ENCODE assay signal across 10 mouse cellular contexts in the genomic region with DNA sequence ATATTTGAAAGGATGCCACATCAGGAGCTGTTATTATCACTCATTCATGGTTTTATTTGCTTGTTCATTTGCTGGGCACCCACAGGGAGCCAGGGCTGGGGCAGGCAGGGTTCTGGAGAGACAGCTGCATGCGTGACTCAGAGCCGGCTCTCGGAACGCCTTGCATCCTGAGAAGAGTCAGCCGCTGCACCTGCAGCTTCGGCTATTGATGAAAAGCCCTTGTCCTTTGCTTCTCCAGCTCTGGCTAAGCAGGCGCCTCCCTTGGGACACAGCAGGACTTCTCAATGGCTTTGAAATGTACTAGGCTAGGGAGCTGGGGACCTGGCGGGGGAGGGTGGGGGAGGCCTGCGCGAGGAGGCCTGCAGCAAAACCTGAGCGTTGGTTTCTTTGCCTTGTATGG. TPM values are rescaled to one million over a fixed set of nuclear protein-coding genes. Genes with fewer than 3 reads are reported as not detected.
DNase-seq lines count a peak whose midpoint lies in the region; ATAC-seq and TF ChIP-seq lines count a peak whose summit lies in the region.
"Had no signal": no experiment of that assay in that cellular context is flagged by ENCODE, and none has a peak within 500 bp of the region (broad histone marks: within the 10 kb centered on the region; RNA-seq: fewer than 3 reads in every experiment).

No protein-coding gene starts in this region.

- H3K4me1 ChIP-seq in CH12.LX (ENCODE audit: control insufficient read depth in 1 of 2, insufficient read depth in 2 of 2): peaks cover 2 to 23% of the 10 kb centered on the region in 2 experiments; a peak in 2 of 4 replicates
- peaks cover 7% of the 10 kb centered on the region; the same call in 1 of the 2 replicates for H3K4me1 ChIP-seq in forebrain, embryonic 11.5 days (replicated peaks; ENCODE audit: control insufficient read depth, insufficient read depth, low read length)
- peaks cover 45% of the 10 kb centered on the region for H3K4me1 ChIP-seq in limb, embryonic 10.5 days

- H3K27me3 ChIP-seq in CH12.LX (replicated peaks): no peaks in the 10 kb centered on the region
- H3K27me3 ChIP-seq in forebrain, embryonic 11.5 days (ENCODE audit: control insufficient read depth, insufficient read depth, low read length): no peaks in the 10 kb centered on the region
- H3K27me3 ChIP-seq in limb, embryonic 10.5 days (ENCODE audit: low read depth, poor library complexity, severe bottlenecking): peaks cover 9% of the 10 kb centered on the region; the same call in 1 of the 2 replicates

- no peaks in the 10 kb centered on the region for H3K36me3 ChIP-seq in CH12.LX (replicated peaks in 1 of 2; ENCODE audit: control insufficient read depth in 1 of 2, insufficient read depth in 1 of 2, low read length in 1 of 2)
- H3K36me3 ChIP-seq in forebrain, embryonic 11.5 days (ENCODE audit: control insufficient read depth, insufficient read depth, low read length): no peaks in the 10 kb centered on the region
- no peaks in the 10 kb centered on the region for H3K36me3 ChIP-seq in limb, embryonic 10.5 days

- no peaks in the 10 kb centered on the region for H3K79me2 ChIP-seq in CH12.LX (replicated peaks; ENCODE audit: control insufficient read depth, extremely low read depth, insufficient read depth, poor library complexity, severe bottlenecking)

- in situ Hi-C loops in CH12.LX (cut with MboI; ENCODE audit: low pct_ligation_motif_present, low pct_unique_long_range_greater_than_20kb, low sequenced_read_pairs): loop anchor here (5.0 to 10.0 kb wide), 3 partner anchors 33 to 194 kb away; no protein-coding TSS in a partner anchor

- 5% methylated on average over 11 of the region's 11 CpGs for WGBS in forebrain, embryonic 11.5 days
- 25% methylated on average over 11 of the region's 11 CpGs for WGBS in limb, embryonic 10.5 days

- TF ChIP-seq POLR2A in CH12.LX (IDR thresholded peaks at IDR 0.05; ENCODE audit: low read depth, low read length): no peak

- no peak overlapping the region for H3K27ac ChIP-seq in CH12.LX (ENCODE audit: insufficient read depth, low read depth)
- H3K27ac ChIP-seq in forebrain, embryonic 11.5 days (ENCODE audit: low read depth, low read length): no peak overlapping the region
- H3K27ac ChIP-seq in limb, embryonic 10.5 days: peak overlapping the region; percentile 26; the same call in 1 of the 2 replicates

- H3K4me3 ChIP-seq in CH12.LX (replicated peaks in 1 of 3; ENCODE audit: low read depth in 2 of 3, low read length in 2 of 3, poor library complexity in 1 of 3): no peak overlapping the region
- H3K4me3 ChIP-seq in forebrain, embryonic 11.5 days (ENCODE audit: low read depth, low read length): no peak overlapping the region
- H3K4me3 ChIP-seq in limb, embryonic 10.5 days: no peak overlapping the region

- no peak for ATAC-seq in forebrain, embryonic 11.5 days (replicated peaks; ENCODE audit: low FRiP score)
- ATAC-seq: lung, postnatal 0 days had no signal

- TF ChIP-seq CTCF in CH12.LX (conservative IDR thresholded peaks at IDR 0.05 in 1 of 2, IDR thresholded peaks at IDR 0.05 in 1 of 2; ENCODE audit: low read depth in 2 of 2, low read length in 2 of 2): no peak

- DNase-seq in embryo, embryonic 10.5 days (ENCODE audit: low spot score): peak; percentile 35
- no peak for DNase-seq in embryo, embryonic 10 days (ENCODE audit: low spot score)
- peak; percentile 28 for DNase-seq in CH12.LX (ENCODE audit: extremely low read depth)
- DNase-seq in forebrain, embryonic 11.5 days (ENCODE audit: low spot score): no peak
- no peak for DNase-seq in limb, embryonic 10.5 days (ENCODE audit: low spot score)
- DNase-seq in gastrocnemius, postnatal 4 days (ENCODE audit: low spot score in 2 of 2): no peak
- no peak for DNase-seq in lung, postnatal 4 days
- DNase-seq in adrenal gland, postnatal 25 days: no peak
- DNase-seq: heart, postnatal 4 days had no signal

- H3K4me2 ChIP-seq in CH12.LX (ENCODE audit: insufficient read depth, low read depth, poor library complexity, severe bottlenecking): no peak overlapping the region
- peak overlapping the region; percentile 16 for H3K4me2 ChIP-seq in forebrain, embryonic 11.5 days (ENCODE audit: low read depth, low read length, severe bottlenecking)

- peak; percentile 79 for TF ChIP-seq EP300 in CH12.LX (IDR thresholded peaks at IDR 0.05; ENCODE audit: low read length)

- no peaks in the 10 kb centered on the region for H3K9me3 ChIP-seq in CH12.LX (replicated peaks; ENCODE audit: low read length)
- no peaks in the 10 kb centered on the region for H3K9me3 ChIP-seq in forebrain, embryonic 11.5 days (ENCODE audit: control insufficient read depth, low read length)
- H3K9me3 ChIP-seq in limb, embryonic 10.5 days (replicated peaks): no peaks in the 10 kb centered on the region

- H3K9ac ChIP-seq in CH12.LX (ENCODE audit: insufficient read depth, low read depth): no peak overlapping the region
- H3K9ac ChIP-seq in forebrain, embryonic 11.5 days (ENCODE audit: low read length): peak overlapping the region; percentile 29

- dilution Hi-C loops in CH12.LX (cut with MboI; ENCODE audit: extremely low pct_ligation_motif_present, extremely low pct_unique_long_range_greater_than_20kb, low sequenced_read_pairs): no loop called here

- TF ChIP-seq RAD21 in CH12.LX (IDR thresholded peaks at IDR 0.05; ENCODE audit: low read depth, low read length): no peak

TF ChIP-seq in CH12.LX, 34 proteins besides CTCF, POLR2A, EP300 and RAD21:
- no peak for TF ChIP-seq ZNF384 (IDR thresholded peaks at IDR 0.05; ENCODE audit: low read depth, low read length)
- TF ChIP-seq TCF12 (IDR thresholded peaks at IDR 0.05; ENCODE audit: low read depth, low read length): peak; percentile 78
- TF ChIP-seq BHLHE40 (IDR thresholded peaks at IDR 0.05; ENCODE audit: low read depth, low read length): peak; percentile 62
- no peak for TF ChIP-seq SMC3 (IDR thresholded peaks at IDR 0.05; ENCODE audit: low read depth, low read length)
- TF ChIP-seq RCOR1 (conservative IDR thresholded peaks at IDR 0.05; ENCODE audit: low read depth, low read length): 0 out of 2 replicates have a peak, but pooled peaks have one; percentile 67
- TF ChIP-seq MYC (IDR thresholded peaks at IDR 0.05; ENCODE audit: low read depth, low read length): no peak
- peak; percentile 21; the same call in 1 of the 2 replicates for TF ChIP-seq MXI1 (IDR thresholded peaks at IDR 0.05; ENCODE audit: low read depth, low read length)
- TF ChIP-seq CHD2 (IDR thresholded peaks at IDR 0.05; ENCODE audit: low read length): peak; percentile 37; the same call in 1 of the 2 replicates
- 0 out of 2 replicates have a peak, but pooled peaks have one; percentile 41 for TF ChIP-seq IRF4 (IDR thresholded peaks at IDR 0.05; ENCODE audit: low read depth, low read length)

RNA-seq across cellular contexts. Expression of gene Arrb1, which starts 23.8 kb away (rescaled TPM):
- total RNA-seq in CH12.LX (2012; rRNA removed) (3.8 and 4.2 TPM in 2 replicates), CH12.LX (2014; rRNA removed) (2.4 and 3.3 TPM in 2 replicates)
- 5.2 and 6.2 TPM in 2 replicates for polyA plus RNA-seq in CH12.LX (2012; ENCODE audit: insufficient read length, low read depth)
- 4.0 and 4.2 TPM in 2 replicates for polyA plus RNA-seq in forebrain, embryonic 11.5 days (2014; fragmentation: Nextera tagmentation; extraction: Ambion mirVana)
- polyA plus RNA-seq in limb, embryonic 10.5 days (2016; fragmentation: Nextera tagmentation; extraction: Ambion mirVana): 8.8 and 10.0 TPM in 2 replicates
- total RNA-seq in gastrocnemius, postnatal 4 days (2021): 10 to 100 TPM; 30.7 to 32.6 TPM
- total RNA-seq in adrenal gland, postnatal 25 days (2021): 43.9 and 69.0 TPM in 2 replicates

Comparison
In these comparisons a context has a peak if more than half of its experiments do, and no peak if none do; other contexts are left out.
1. DNase-seq: peak in embryo, embryonic 10.5 days (single experiment) and CH12.LX (single experiment); none in embryo, embryonic 10 days (single experiment), forebrain, embryonic 11.5 days (single experiment), limb, embryonic 10.5 days (single experiment), gastrocnemius, postnatal 4 days (0 of 2), lung, postnatal 4 days (0 of 2) and adrenal gland, postnatal 25 days (single experiment).